Mouse (Mus musculus) brown adipose tissue, adult 24 weeks (tissue): Measurements from ENCODE around the gene Stx5a. TPM values are rescaled to one million over a fixed set of nuclear protein-coding genes. Genes with fewer than 3 reads are reported as not detected.

Experiments
- H3K27ac ChIP-seq: fragments of 200-500 bp; replicated peaks from 2 replicates; pipeline ENCODE4 v1.5.1; 2012; ENCODE audit warnings: low read depth, mild to moderate bottlenecking, low read length
- H3K4me1 ChIP-seq: fragments of 200-500 bp; 2 replicates; pipeline ENCODE4 v1.6.1; 2012; ENCODE audit warnings: low read length, mixed read lengths; ENCODE audit not compliant: control insufficient read depth, insufficient read depth, insufficient read length
- H3K4me3 ChIP-seq: fragments of 200-500 bp; 2 replicates; pipeline ENCODE4 v1.5.1; 2012; ENCODE audit warnings: low read depth, mild to moderate bottlenecking, low read length, moderate library complexity; ENCODE audit not compliant: insufficient read depth
- polyA plus RNA-seq: library from polyadenylated mRNA; stranded (reverse); fragments of >200 nt; gene quantifications from 2 replicates; pipeline ENCODE4 v1.2.4, GENCODE M21; 2012; ENCODE audit not compliant: missing spikeins, insufficient read depth, insufficient read length

Stx5a gene
- polyA plus RNA-seq, 1 experiment: 30.7 TPM

DNA sequence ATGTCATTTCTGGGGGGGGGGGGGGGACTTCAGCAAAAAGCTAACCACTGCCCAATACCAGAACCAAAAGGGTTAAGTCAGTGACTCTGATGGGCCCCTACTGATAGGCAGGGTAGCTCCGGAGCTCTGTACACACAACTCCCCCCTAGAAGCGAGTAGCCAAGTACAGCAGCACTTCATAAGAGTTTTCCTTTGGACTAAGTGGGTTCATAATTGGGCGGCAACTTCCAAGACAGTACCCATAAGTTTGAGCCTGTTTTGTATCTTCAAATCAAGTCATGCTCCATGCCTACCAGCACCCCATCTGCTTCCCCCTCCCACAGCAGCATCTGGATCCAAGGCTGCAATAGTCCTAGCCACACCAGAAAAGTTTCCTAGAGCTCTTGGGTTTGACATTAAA is 14.4 kb downstream of the Stx5a start:
- H3K4me3 ChIP-seq: peak overlapping the region; percentile 26
- 0 out of 2 replicates have a peak overlapping the region, but pooled peaks have one; percentile 23 for H3K27ac ChIP-seq

DNA sequence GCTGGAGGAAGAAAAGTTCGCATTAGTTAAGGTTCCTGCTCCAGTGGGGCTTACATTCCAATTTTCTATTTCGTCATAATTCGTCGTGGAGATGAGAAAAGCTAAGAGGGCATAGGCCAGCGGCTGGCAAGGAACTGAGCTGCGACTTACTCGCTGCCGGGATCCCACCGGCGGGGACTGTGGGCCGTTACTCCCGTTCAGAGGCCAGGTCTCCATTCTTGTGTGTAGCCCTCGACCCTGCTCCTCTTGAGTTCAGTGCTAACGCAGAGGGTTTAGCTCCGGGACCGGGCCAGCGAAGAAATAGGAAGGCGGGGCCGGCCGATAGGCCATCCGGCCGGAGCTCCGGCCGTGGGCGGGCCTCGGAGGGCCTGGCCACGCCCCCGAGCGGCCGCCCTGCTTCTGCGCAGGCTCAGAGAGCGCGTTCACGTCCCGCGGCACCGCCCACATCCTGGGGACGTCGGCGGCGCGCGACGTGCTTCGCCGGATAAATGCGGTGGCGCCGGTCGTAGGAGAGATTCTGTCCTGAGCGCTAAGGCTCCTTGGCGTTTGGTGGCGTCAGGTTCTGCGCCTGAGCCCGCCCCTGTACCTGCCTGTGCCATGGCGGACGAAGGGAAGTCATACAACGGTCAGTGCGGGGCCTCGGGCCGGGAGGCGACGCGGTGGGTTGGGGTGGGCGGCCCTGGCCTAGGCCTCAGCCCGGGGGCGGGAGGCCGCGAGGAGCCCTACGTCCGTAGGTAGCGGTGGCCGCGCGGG is 15.6 kb downstream of the Stx5a start, which contains the start of gene Nxf1:
Gene Nxf1 (plus strand): TSS at position 439 of the 753 bp plus-strand sequence.
- Histone ChIP-seq H3K4me1 (peaks cover 14% of the 10 kb centered on the region), H3K27ac (peak within 1 kb of the TSS; percentile 98), H3K4me3 (peak within 1 kb of the TSS; percentile 99)

More for the DNA sequence above, 14.4 kb downstream of the Stx5a start:
- peaks cover 14% of the 10 kb centered on the region for H3K4me1 ChIP-seq

DNA sequence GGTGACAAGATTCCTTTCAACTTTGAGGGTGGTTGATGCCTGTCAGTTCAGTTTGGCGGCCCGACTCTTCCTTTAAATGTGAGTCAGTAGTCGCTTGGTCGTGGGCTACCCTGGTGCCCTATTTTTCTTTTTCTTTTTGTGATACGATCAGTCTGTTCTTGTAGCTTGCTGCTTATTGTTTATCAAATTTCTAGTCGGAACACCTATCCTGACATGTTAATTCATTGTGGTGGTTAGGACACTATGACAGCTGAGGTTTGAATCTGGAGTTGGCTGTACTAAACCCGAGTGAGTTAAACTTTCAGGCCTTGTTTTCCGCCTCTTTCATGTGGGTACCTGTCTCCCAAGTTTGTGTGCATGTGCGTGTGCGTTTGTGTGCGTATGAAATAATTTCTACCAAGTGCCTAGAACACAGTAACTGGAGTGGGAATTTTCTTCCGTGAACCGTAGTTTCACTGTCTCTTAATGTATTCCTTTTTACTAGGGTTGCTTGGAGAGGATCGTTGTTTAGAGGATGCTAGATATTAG is 16.3 kb downstream of the Stx5a start:
- Histone ChIP-seq H3K27ac (peak overlapping the region; percentile 77; the same call in 1 of the 2 replicates), H3K4me1 (peaks cover 14% of the 10 kb centered on the region), H3K4me3 (peak overlapping the region; percentile 98)

DNA sequence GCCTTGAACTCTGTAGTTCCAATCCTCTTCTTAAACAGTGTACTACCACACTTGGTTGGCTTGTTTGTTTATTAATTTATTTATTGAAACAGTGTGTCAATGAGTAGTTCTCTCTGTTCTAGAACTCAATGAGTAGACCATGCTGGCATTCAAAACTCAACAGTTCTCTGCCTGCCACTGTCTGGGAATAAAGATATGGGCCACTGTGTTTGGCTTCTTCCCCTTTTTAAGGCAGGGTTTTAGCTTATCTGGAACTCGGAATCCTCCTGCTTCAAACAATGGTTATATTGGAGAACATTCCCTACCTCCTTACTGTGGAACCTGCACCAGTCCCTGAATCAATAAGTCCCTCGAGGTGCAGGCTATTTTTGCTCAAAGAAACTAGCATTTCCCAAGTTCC is 17.7 kb downstream of the Stx5a start:
- Histone ChIP-seq H3K4me1 (peaks cover 14% of the 10 kb centered on the region), H3K27ac (no peak overlapping the region), H3K4me3 (no peak overlapping the region)

DNA sequence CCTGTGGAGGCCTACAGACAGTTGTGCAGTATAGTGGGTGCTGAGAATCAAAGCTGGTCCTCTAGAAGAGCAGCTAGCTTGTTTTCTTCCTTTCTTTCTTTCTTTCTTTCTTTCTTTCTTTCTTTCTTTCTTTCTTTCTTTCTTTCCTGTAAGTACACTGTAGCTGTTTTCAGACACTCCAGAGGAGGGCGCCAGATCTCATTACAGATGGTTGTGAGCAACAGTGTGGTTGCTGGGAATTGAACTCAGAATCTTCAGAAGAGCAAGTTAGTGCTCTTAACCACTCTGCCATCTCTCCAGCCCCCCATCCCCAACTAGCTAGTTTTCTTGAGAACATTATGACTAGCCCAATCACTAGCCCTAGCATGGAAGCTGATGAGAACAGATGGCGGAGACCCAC is 19.5 kb downstream of the Stx5a start:
- H3K4me1 ChIP-seq: peaks cover 9% of the 10 kb centered on the region
- no peak overlapping the region for H3K27ac ChIP-seq
- H3K4me3 ChIP-seq: no peak overlapping the region

DNA sequence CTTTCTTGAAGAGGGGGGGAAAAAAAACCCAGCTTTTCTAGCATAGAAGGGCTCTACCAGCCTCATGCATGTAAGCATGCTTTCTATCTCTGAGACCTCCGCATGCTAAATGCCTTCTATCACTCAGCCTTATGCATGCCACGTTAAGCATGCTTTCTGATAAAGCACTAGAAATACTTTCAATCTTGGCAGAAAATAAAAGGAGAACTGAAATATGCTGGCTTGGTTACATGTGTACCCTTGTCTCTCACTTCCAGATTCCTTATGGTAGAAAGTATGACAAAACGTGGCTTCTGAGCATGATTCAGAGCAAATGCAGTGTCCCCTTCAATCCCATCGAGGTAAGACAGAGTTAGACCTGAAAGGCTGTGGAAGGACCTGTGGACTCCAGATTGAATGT is 22.1 kb downstream of the Stx5a start:
- Histone ChIP-seq H3K27ac (no peak overlapping the region), H3K4me3 (no peak overlapping the region), H3K4me1 (peaks cover 4% of the 10 kb centered on the region; the same call in 1 of the 2 replicates)

DNA sequence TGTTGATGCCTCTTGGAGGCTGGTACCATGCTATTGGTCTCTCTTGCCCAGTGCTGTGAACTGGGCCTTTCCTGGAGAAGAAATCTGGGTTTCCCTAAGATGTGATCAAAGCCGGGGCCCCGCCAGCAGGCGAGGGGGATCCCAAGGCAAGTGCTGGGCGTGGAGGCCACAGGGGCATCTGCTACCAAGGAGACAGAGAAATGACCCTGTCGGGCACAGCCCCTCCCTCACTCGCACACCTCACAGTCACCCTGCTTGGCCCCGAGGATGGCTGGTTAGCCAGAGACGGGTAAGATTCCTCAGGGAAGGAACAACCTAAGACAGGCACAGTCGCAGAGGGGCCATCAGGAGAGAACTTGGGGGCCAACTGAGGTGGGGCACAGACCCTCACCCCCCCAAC is 24.3 kb downstream of the Stx5a start:
- H3K4me3 ChIP-seq: no peak overlapping the region
- H3K4me1 ChIP-seq: peaks cover 4% of the 10 kb centered on the region; the same call in 1 of the 2 replicates
- no peak overlapping the region for H3K27ac ChIP-seq

DNA sequence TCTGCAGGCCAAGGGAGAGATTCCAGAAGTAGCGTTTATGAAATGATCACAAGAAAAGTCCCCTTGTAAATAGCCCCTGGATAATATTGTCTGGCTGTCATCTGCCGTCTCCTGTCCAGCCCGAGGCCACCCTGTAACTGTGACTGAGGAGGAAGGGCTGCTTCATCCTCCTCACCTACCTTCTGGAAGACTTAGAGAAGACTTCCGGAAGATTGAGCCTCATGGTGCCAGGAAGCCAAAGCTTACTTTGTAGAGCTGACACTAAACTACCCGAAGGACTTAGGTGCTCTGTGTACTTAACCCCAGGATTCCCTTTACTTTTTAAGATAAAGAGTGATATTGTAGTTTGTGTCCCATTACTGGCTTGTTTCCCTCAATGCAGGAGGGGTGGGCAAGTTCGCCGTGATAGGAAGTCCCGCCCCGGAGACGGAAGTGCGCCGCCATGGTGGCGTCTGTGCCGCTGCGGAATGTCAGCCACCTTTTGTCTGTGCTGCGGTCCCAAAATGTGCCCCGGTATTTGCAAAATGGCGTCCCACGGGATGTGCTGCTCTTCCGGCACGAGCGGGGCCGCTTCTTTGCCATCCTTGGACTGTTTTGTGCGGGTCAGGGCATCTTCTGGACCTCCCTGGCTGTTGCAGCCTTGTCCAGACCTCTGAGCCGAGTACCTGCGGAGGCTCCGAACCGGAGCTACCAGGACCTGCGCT is 29.5 kb downstream of the Stx5a start, which contains the start of gene Tmem223:
Gene Tmem223 (plus strand): TSS at position 430 of the 704 bp plus-strand sequence.
- H3K27ac ChIP-seq: peak within 1 kb of the TSS; percentile 70
- H3K4me3 ChIP-seq: peak within 1 kb of the TSS; percentile 87
- H3K4me1 ChIP-seq: peaks cover 14% of the 10 kb centered on the region

DNA sequence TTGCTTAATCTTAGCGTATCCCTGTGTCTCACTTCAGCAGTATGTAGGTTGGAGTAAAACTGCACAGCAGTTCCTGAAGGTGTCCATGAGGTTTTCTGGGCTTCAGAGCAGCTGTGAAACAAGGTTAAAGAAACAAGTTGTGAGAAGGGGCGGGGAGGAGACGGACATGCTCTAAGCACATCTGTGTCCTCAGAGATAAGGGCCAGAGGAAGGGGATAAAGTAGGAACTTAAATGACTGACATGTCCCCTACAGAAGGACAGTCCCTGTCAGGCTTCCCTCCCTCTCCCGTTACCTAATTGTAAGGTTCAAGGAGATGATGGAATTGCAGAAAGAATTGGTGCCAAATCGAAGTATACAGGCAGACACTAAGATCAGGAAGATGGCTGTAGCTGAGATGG is 31.8 kb downstream of the Stx5a start:
- Histone ChIP-seq H3K4me3 (peak overlapping the region; percentile 40), H3K27ac (no peak overlapping the region; the same call in 1 of the 2 replicates), H3K4me1 (peaks cover 14% of the 10 kb centered on the region)

DNA sequence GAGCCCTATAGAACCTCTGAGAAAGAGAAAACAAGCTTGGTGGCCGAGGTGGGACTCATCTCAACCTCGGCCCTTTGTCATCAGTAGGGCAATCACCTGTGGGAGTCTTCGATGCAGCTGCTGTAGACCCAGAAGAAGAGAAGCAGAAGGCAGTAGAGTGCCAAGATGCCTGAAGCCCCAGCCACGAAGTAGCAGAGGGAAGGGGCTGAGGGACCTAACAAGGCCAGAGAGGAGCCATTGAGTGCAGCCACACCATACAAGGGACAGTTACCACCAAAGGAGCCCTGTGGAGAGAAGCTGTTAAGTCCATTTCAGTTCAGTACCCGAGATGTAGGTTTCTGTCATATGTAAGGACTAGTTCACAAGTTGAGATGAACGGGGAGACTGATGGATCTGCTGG is 32.2 kb downstream of the Stx5a start:
- Histone ChIP-seq H3K4me3 (peak overlapping the region; percentile 40), H3K27ac (peak overlapping the region; percentile 7; the same call in 1 of the 2 replicates), H3K4me1 (peaks cover 14% of the 10 kb centered on the region)

DNA sequence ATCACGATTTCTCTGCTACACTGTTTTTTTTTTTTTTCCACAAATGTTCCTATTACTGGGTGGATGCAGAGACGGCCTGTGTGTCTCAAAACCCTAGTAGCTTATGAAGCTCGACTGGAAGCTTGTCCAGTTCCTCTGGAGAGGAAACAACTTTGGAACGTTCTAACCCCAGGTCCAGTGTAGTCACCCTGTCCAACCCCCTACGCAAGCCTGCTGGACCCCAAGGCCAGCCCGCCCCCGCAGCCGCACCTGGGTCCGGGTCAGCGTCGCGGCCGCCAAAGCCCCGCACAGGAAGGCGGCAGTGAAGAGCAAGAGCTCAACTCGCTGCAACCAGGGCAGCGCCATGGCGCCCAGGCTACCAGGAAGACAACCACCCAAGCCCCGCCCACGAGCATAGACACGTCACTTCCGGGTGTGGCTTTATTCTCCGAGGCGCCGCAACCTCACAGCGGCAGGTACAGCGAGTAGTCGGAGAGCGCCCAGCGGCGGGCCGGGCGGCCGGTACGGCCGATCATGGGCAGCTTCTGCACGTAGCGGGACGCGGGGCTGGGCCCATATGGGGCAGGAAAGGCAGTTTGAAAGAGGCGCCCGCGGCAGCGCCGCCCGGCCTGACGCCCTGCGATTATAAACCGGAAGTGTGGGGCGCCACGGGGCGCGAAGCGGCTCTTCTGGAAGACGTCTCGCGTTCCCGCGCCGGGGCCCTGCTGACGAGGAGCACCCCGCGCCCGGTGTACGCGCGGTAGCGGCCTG is 33.0 kb downstream of the Stx5a start, which contains the start of gene Tmem179b:
Gene Tmem179b (minus strand): TSS at position 382 of the 750 bp plus-strand sequence.
- H3K4me1 ChIP-seq: peaks cover 14% of the 10 kb centered on the region
- H3K4me3 ChIP-seq: peak within 1 kb of the TSS; percentile 90
- H3K27ac ChIP-seq: peak within 1 kb of the TSS; percentile 87

DNA sequence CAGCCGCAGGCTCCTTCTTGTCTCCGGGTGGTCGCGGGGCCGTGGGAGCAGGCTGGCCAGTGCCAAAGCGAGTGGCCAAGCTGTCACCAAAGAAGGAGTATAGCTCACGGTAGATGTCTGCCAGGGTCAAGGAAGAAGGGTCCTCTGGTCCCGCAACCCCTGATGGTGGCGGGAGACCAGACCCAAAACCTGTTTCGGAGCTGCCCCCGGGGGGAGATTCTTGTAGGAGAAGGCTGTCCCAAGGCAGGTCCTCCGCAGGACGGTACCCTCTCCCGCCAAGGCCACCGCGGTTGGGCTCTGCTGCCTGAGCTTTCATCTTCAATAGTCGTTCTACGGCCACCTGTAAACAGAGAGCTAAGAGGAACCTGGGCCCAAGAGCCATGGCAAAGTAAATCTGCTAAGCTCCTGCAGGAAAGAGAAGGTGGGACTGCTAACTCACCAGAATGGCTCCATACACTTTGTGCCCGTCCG is 33.8 kb downstream of the Stx5a start:
- Histone ChIP-seq H3K4me3 (peak overlapping the region; percentile 90), H3K27ac (peak overlapping the region; percentile 77), H3K4me1 (peaks cover 14% of the 10 kb centered on the region)

DNA sequence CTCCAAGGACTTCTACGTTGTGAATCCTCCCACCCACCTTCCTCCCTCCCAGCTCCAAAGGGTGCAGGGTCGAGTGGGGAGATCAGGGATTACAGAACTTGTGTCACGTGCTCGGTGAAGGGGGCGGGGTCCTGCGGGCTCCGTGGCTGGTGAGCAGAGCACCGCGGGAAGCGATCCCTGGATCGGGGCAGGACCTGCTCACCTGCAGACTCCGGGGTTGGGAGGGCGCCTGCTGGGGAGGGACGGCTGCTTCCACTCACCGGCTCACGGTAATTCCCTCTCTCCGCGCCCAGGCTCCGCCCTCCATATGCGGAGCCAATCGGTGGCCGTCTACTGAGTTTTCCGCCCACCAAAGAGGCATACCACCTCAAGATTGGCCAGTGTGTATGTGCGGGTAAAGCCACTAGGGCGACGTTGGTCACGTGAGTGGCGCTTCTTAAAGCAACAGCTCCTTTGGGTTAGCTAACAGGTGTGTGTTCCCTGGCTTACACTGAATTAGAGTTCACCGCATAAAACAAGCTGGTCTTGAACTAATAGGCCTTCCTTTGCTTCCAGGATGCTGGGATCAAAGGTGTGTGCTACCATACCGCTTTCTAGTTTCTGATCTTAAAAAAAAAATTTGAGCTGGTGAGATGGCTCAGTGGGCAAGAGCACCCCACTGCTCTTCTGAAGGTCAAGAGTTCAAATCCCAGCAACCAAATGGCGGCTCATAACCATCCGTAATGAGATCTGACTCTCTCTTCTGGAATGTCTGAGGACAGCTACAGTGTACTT is 45.0 kb downstream of the Stx5a start, which contains the start of gene Taf6l:
Gene Taf6l (minus strand): TSS at position 410 of the 774 bp plus-strand sequence.
- peaks cover 7% of the 10 kb centered on the region; the same call in 1 of the 2 replicates for H3K4me1 ChIP-seq
- H3K27ac ChIP-seq: no peak within 1 kb of the TSS
- H3K4me3 ChIP-seq: peak within 1 kb of the TSS; percentile 74

DNA sequence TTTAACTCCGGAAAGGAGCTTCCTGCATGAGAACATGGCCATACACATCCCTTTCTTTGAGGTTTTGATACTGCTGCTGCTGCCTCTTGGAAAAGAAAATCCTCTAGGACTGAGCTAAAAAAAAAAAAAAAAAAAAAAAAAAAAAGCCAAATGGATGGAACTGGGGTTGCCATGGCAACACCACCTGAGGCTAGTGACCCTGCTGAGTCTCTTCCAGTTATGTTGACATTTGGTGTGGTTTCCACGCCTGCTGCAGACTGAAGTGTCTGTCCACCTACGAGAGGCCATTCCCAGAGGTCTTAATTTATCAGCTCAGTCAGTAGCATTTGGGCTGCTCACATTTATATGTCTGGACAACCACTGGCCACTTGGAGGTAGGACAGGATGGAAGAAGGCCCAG is 47.3 kb downstream of the Stx5a start:
- H3K27ac ChIP-seq: no peak overlapping the region
- H3K4me1 ChIP-seq: peaks cover 7% of the 10 kb centered on the region; the same call in 1 of the 2 replicates

More for the DNA sequence above, 47.3 kb downstream of the Stx5a start:
- H3K4me3 ChIP-seq: no peak overlapping the region
